Mouse (Mus musculus): ENCODE results near the gene Fam71f1.

Fam71f1 gene

GRCm38 (mm10) chr6:29318879-29319278 lies at the start of gene Fam71f1:
Gene Fam71f1 (plus strand): TSS chr6:29319140.
- no peak for DNase-seq (ENCODE audit: low read depth, low spot score)

GRCm38 (mm10) chr6:29270961-29271360 lies 48.0 kb upstream of the Fam71f1 start:
- peak; percentile 84 for DNase-seq (ENCODE audit: low read depth, low spot score)

GRCm38 (mm10) chr6:29272312-29273072 lies 46.4 kb upstream of the Fam71f1 start, which contains the start of gene Hilpda:
Gene Hilpda (plus strand): TSS chr6:29272488.
- peak; percentile 98 for DNase-seq (ENCODE audit: low read depth, low spot score)

- DNase-seq (ENCODE audit: low read depth, low spot score) = no peak
Observed at GRCm38 (mm10) chr6:29276746-29277145, 42.2 kb upstream of the Fam71f1 start.

- peak; percentile 71 for DNase-seq (ENCODE audit: low read depth, low spot score)
Observed at GRCm38 (mm10) chr6:29278513-29279267, 40.2 kb upstream of the Fam71f1 start.

GRCm38 (mm10) chr6:29279293-29279692 lies 39.6 kb upstream of the Fam71f1 start, which contains the start of gene Fam71f2:
Gene Fam71f2 (plus strand): TSS chr6:29279593.
- DNase-seq (ENCODE audit: low read depth, low spot score) = no peak

- DNase-seq (ENCODE audit: low read depth, low spot score) = no peak
Observed at GRCm38 (mm10) chr6:29280671-29281070, 38.3 kb upstream of the Fam71f1 start.

- peak; percentile 68 for DNase-seq (ENCODE audit: low read depth, low spot score)
Observed at GRCm38 (mm10) chr6:29286870-29287269, 32.1 kb upstream of the Fam71f1 start.

- DNase-seq (ENCODE audit: low read depth, low spot score) = no peak
Observed at GRCm38 (mm10) chr6:29287481-29287880, 31.5 kb upstream of the Fam71f1 start.

- no peak for DNase-seq (ENCODE audit: low read depth, low spot score)
Observed at GRCm38 (mm10) chr6:29287944-29288343, 31.0 kb upstream of the Fam71f1 start.

- no peak for DNase-seq (ENCODE audit: low read depth, low spot score)
Observed at GRCm38 (mm10) chr6:29288651-29289050, 30.3 kb upstream of the Fam71f1 start.

GRCm38 (mm10) chr6:29299112-29299511 lies 19.8 kb upstream of the Fam71f1 start:
- no peak for DNase-seq (ENCODE audit: low read depth, low spot score)

- no peak for DNase-seq (ENCODE audit: low read depth, low spot score)
Observed at GRCm38 (mm10) chr6:29303251-29303650, 15.7 kb upstream of the Fam71f1 start.

- no peak for DNase-seq (ENCODE audit: low read depth, low spot score)
Observed at GRCm38 (mm10) chr6:29303726-29304125, 15.2 kb upstream of the Fam71f1 start.

GRCm38 (mm10) chr6:29305462-29305861 lies 13.5 kb upstream of the Fam71f1 start:
- DNase-seq (ENCODE audit: low read depth, low spot score) = no peak

GRCm38 (mm10) chr6:29308846-29309605 lies 9.9 kb upstream of the Fam71f1 start:
- no peak for DNase-seq (ENCODE audit: low read depth, low spot score)

- no peak for DNase-seq (ENCODE audit: low read depth, low spot score)
Observed at GRCm38 (mm10) chr6:29313690-29314202, 5.2 kb upstream of the Fam71f1 start.

- DNase-seq (ENCODE audit: low read depth, low spot score) = no peak
Observed at GRCm38 (mm10) chr6:29317286-29317685, 1.7 kb upstream of the Fam71f1 start.

- DNase-seq (ENCODE audit: low read depth, low spot score) = no peak
Observed at GRCm38 (mm10) chr6:29317941-29318340, 999 bp upstream of the Fam71f1 start.

- no peak for DNase-seq (ENCODE audit: low read depth, low spot score)
Observed at GRCm38 (mm10) chr6:29321586-29321985, 2.6 kb downstream of the Fam71f1 start.

GRCm38 (mm10) chr6:29322147-29322546 lies 3.2 kb downstream of the Fam71f1 start:
- DNase-seq (ENCODE audit: low read depth, low spot score) = no peak

GRCm38 (mm10) chr6:29322735-29323134 lies 3.8 kb downstream of the Fam71f1 start:
- no peak for DNase-seq (ENCODE audit: low read depth, low spot score)
